Mouse (Mus musculus): ENCODE results near the gene Acbd6. TPM values are rescaled to one million over a fixed set of nuclear protein-coding genes. Genes with fewer than 3 reads are reported as not detected.

Acbd6 gene
- polyA plus RNA-seq, 1 experiment from 2014 or later, result 68.6 TPM

GRCm38 (mm10) chr1:155569340-155569739 lies 11.4 kb downstream of the Acbd6 start:
- no peak for ATAC-seq (ENCODE audit: insufficient number of reproducible peaks, insufficient read depth, low FRiP score, low read depth)
- no peaks in the 10 kb centered on the region for H3K27me3 ChIP-seq (ENCODE audit: control insufficient read depth, insufficient read depth, low read length)
- H3K4me1 ChIP-seq (ENCODE audit: control insufficient read depth, insufficient read depth, low read length), result no peaks in the 10 kb centered on the region
- peaks cover 18% of the 10 kb centered on the region; the same call in 1 of the 2 replicates for H3K36me3 ChIP-seq (ENCODE audit: control insufficient read depth, insufficient read depth, low read length)
- no peak overlapping the region for H3K9ac ChIP-seq (replicated peaks; ENCODE audit: low read depth, low read length)
- no peak overlapping the region for H3K4me2 ChIP-seq (replicated peaks; ENCODE audit: low read depth, low read length)
- WGBS, result 87% methylated on average over 4 of the region's 4 CpGs
- H3K4me3 ChIP-seq (ENCODE audit: low read depth, low read length), result no peak overlapping the region
- no peak overlapping the region for H3K27ac ChIP-seq (ENCODE audit: low read length)
- 0 out of 2 replicates have a peak, but pooled peaks cover 4% of the 10 kb centered on the region for H3K9me3 ChIP-seq (ENCODE audit: control insufficient read depth, low read depth, low read length)

- Histone ChIP-seq H3K27me3 (ENCODE audit: control insufficient read depth, insufficient read depth, low read length) (no peaks in the 10 kb centered on the region), H3K9me3 (ENCODE audit: control insufficient read depth, low read depth, low read length) (no peaks in the 10 kb centered on the region), H3K4me1 (ENCODE audit: control insufficient read depth, insufficient read depth, low read length) (no peaks in the 10 kb centered on the region), H3K4me3 (ENCODE audit: low read depth, low read length) (no peak overlapping the region), H3K27ac (ENCODE audit: low read length) (no peak overlapping the region), H3K9ac (replicated peaks; ENCODE audit: low read depth, low read length) (no peak overlapping the region), H3K4me2 (replicated peaks; ENCODE audit: low read depth, low read length) (no peak overlapping the region), H3K36me3 (ENCODE audit: control insufficient read depth, insufficient read depth, low read length) (no peaks in the 10 kb centered on the region)
- WGBS, result 33% methylated on average over 7 of the region's 7 CpGs
- no peak for ATAC-seq (ENCODE audit: insufficient number of reproducible peaks, insufficient read depth, low FRiP score, low read depth)
These were observed 17.2 kb downstream of the Acbd6 start for GRCm38 (mm10) chr1:155574966-155575673.

DNA sequence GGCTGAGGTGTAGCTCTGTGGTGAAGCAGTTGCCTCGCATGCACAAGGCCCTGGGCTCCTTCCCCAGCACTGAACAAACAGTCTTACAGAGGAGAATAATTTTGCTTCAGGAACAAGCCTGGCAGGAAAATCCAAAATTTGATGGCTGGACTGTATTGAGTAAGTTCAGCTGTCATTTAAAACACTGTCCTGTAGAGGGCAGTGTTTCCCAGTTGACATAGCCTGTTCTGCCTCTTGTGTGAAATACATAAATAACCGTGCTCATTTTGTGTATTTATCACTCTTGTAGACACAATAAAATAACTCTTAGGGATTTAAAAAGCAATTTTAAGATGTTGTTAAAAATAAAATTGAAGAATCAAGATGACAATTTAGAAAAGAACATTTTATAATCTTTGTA lies 18.5 kb downstream of the Acbd6 start:
- Histone ChIP-seq H3K27ac (ENCODE audit: low read length) (no peak overlapping the region), H3K4me3 (ENCODE audit: low read depth, low read length) (no peak overlapping the region), H3K9me3 (ENCODE audit: control insufficient read depth, low read depth, low read length) (no peaks in the 10 kb centered on the region), H3K4me1 (ENCODE audit: control insufficient read depth, insufficient read depth, low read length) (no peaks in the 10 kb centered on the region), H3K36me3 (ENCODE audit: control insufficient read depth, insufficient read depth, low read length) (no peaks in the 10 kb centered on the region), H3K9ac (replicated peaks; ENCODE audit: low read depth, low read length) (no peak overlapping the region), H3K27me3 (ENCODE audit: control insufficient read depth, insufficient read depth, low read length) (no peaks in the 10 kb centered on the region), H3K4me2 (replicated peaks; ENCODE audit: low read depth, low read length) (no peak overlapping the region)
- ATAC-seq (ENCODE audit: insufficient number of reproducible peaks, insufficient read depth, low FRiP score, low read depth), result no peak
- 32% methylated on average over 2 of the region's 2 CpGs for WGBS

DNA sequence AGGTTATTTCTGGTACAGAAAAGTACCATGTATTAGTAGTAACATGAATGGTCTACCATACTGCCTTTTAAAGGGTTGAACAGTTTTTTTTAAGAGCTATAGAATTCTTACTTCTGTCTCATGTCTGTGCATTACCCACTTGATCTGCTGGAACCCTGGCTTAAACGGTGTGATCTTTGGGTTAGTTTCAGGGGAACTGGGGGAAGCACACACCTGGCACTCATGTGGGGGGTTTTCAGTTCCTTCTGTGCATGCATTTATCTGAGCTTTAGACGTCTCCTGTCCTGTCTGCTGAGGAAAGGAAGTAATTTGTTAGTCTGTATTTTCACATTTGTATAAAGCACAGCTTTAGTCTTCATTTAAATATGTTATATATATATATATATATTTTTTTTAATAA lies 19.4 kb downstream of the Acbd6 start:
- H3K9me3 ChIP-seq (ENCODE audit: control insufficient read depth, low read depth, low read length), result no peaks in the 10 kb centered on the region
- H3K4me1 ChIP-seq (ENCODE audit: control insufficient read depth, insufficient read depth, low read length), result no peaks in the 10 kb centered on the region
- no peak overlapping the region for H3K4me2 ChIP-seq (replicated peaks; ENCODE audit: low read depth, low read length)
- no peak overlapping the region for H3K4me3 ChIP-seq (ENCODE audit: low read depth, low read length)
- WGBS, result 74% methylated on average over 2 of the region's 2 CpGs
- H3K27ac ChIP-seq (ENCODE audit: low read length), result no peak overlapping the region
- H3K27me3 ChIP-seq (ENCODE audit: control insufficient read depth, insufficient read depth, low read length), result no peaks in the 10 kb centered on the region
- H3K36me3 ChIP-seq (ENCODE audit: control insufficient read depth, insufficient read depth, low read length), result no peaks in the 10 kb centered on the region
- ATAC-seq (ENCODE audit: insufficient number of reproducible peaks, insufficient read depth, low FRiP score, low read depth), result no peak
- H3K9ac ChIP-seq (replicated peaks; ENCODE audit: low read depth, low read length), result no peak overlapping the region

DNA sequence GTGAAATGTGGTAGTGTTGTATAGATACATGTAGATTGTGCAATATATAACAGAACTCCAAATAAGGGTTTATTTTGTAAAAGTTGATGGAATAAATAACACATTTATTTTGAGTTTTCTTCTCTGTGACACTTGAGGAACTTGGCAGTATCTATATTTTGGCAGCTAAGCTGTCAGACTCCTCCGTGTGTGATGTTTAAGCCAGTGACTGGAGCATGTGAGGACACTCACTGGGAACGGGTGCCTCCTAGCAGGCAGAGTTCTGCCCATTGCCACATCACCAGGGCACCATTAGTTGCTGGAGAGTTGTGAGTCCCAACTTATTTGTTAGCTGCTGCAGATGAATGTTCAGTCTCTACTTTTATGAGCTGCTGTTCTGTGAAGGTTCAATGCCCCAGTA lies 30.0 kb downstream of the Acbd6 start:
- Histone ChIP-seq H3K4me1 (ENCODE audit: control insufficient read depth, insufficient read depth, low read length) (no peaks in the 10 kb centered on the region), H3K4me2 (replicated peaks; ENCODE audit: low read depth, low read length) (no peak overlapping the region), H3K9ac (replicated peaks; ENCODE audit: low read depth, low read length) (no peak overlapping the region), H3K36me3 (ENCODE audit: control insufficient read depth, insufficient read depth, low read length) (no peaks in the 10 kb centered on the region), H3K4me3 (ENCODE audit: low read depth, low read length) (no peak overlapping the region), H3K27ac (ENCODE audit: low read length) (no peak overlapping the region), H3K9me3 (ENCODE audit: control insufficient read depth, low read depth, low read length) (no peaks in the 10 kb centered on the region), H3K27me3 (ENCODE audit: control insufficient read depth, insufficient read depth, low read length) (no peaks in the 10 kb centered on the region)
- ATAC-seq (ENCODE audit: insufficient number of reproducible peaks, insufficient read depth, low FRiP score, low read depth), result no peak
- WGBS, result 86% methylated on average over 2 of the region's 2 CpGs

GRCm38 (mm10) chr1:155594141-155594540 lies 36.2 kb downstream of the Acbd6 start:
- Histone ChIP-seq H3K36me3 (ENCODE audit: control insufficient read depth, insufficient read depth, low read length) (no peaks in the 10 kb centered on the region), H3K4me2 (replicated peaks; ENCODE audit: low read depth, low read length) (no peak overlapping the region), H3K9me3 (ENCODE audit: control insufficient read depth, low read depth, low read length) (no peaks in the 10 kb centered on the region), H3K9ac (replicated peaks; ENCODE audit: low read depth, low read length) (no peak overlapping the region), H3K4me3 (ENCODE audit: low read depth, low read length) (no peak overlapping the region), H3K4me1 (ENCODE audit: control insufficient read depth, insufficient read depth, low read length) (no peaks in the 10 kb centered on the region), H3K27me3 (ENCODE audit: control insufficient read depth, insufficient read depth, low read length) (no peaks in the 10 kb centered on the region), H3K27ac (ENCODE audit: low read length) (no peak overlapping the region)
- 13% methylated on average over 1 of the region's 1 CpGs for WGBS
- ATAC-seq (ENCODE audit: insufficient number of reproducible peaks, insufficient read depth, low FRiP score, low read depth), result no peak

DNA sequence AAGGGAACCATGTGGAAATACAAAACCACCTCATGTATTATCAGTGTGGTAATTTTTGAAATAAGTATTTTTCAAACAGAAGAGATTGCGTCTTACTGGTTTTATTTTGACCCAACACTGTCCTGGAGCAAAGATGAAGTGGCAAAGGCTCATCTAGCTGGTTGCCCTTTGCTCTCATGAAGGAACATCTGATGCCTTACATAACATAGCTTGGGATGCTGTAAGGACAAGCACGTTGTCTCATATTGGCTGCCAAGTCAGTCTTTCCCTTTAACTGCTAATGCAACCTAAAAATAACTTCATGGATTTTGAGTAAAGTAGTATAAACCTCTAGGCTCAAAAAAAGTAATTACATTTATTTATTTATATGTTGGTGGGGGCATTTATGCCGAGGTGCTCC lies 38.7 kb downstream of the Acbd6 start:
- no peaks in the 10 kb centered on the region for H3K9me3 ChIP-seq (ENCODE audit: control insufficient read depth, low read depth, low read length)
- H3K36me3 ChIP-seq (ENCODE audit: control insufficient read depth, insufficient read depth, low read length), result no peaks in the 10 kb centered on the region
- H3K4me3 ChIP-seq (ENCODE audit: low read depth, low read length), result no peak overlapping the region
- H3K27ac ChIP-seq (ENCODE audit: low read length), result no peak overlapping the region
- no peak overlapping the region for H3K9ac ChIP-seq (replicated peaks; ENCODE audit: low read depth, low read length)
- H3K27me3 ChIP-seq (ENCODE audit: control insufficient read depth, insufficient read depth, low read length), result no peaks in the 10 kb centered on the region
- WGBS, result 90% methylated on average over 3 of the region's 3 CpGs
- no peaks in the 10 kb centered on the region for H3K4me1 ChIP-seq (ENCODE audit: control insufficient read depth, insufficient read depth, low read length)
- no peak overlapping the region for H3K4me2 ChIP-seq (replicated peaks; ENCODE audit: low read depth, low read length)
- no peak for ATAC-seq (ENCODE audit: insufficient number of reproducible peaks, insufficient read depth, low FRiP score, low read depth)

GRCm38 (mm10) chr1:155604706-155605105 lies 46.8 kb downstream of the Acbd6 start:
- Histone ChIP-seq H3K27me3 (ENCODE audit: control insufficient read depth, insufficient read depth, low read length) (no peaks in the 10 kb centered on the region), H3K36me3 (ENCODE audit: control insufficient read depth, insufficient read depth, low read length) (no peaks in the 10 kb centered on the region), H3K4me2 (replicated peaks; ENCODE audit: low read depth, low read length) (no peak overlapping the region), H3K4me3 (ENCODE audit: low read depth, low read length) (no peak overlapping the region), H3K4me1 (ENCODE audit: control insufficient read depth, insufficient read depth, low read length) (no peaks in the 10 kb centered on the region), H3K9me3 (ENCODE audit: control insufficient read depth, low read depth, low read length) (no peaks in the 10 kb centered on the region), H3K9ac (replicated peaks; ENCODE audit: low read depth, low read length) (no peak overlapping the region), H3K27ac (ENCODE audit: low read length) (no peak overlapping the region)
- ATAC-seq (ENCODE audit: insufficient number of reproducible peaks, insufficient read depth, low FRiP score, low read depth), result no peak
- WGBS, result 35% methylated on average over 1 of the region's 1 CpGs
